Mouse (Mus musculus): ENCODE results near the gene Bcl2. TPM values are rescaled to one million over a fixed set of nuclear protein-coding genes. Genes with fewer than 3 reads are reported as not detected.

The Bcl2 gene
- total RNA-seq, 2 experiments from 2014 or later = 26.3 to 44.5 TPM

DNA sequence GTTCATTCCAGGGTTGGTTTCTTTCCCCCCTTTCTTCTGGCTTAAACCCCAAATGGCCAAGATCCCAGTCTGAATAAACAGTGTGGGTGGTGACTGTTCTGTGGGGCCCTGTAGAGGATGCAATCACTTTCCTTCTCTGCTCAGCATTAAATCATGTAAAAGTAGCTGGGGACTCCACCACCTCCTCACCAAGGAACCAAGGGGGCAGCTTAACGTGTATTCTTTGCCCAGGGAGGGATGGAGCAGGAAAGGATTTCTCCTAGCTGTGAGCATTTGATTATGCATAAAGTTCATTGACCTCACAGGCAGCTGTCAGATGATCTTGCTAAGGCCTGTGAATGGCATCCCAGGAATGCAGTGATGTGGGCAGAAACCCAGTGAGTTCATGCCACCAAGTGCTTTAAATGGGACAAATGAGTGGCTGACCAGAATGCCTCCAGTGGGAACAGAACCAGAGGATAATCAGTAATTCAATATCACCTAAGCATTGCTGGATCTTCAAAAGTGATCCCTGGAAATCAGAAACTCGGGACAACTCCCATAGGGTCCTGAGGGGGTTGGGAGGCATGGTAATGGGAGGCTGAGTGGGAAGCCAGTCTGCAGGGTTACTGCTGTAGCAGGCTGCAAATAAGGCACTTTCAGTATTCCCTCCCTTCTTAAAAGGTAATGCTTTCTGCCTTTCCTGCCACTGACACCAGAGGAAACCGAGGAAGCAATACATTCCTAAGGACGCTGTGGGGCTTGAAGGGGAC lies 84.0 kb downstream of the Bcl2 start:
- ATAC-seq (replicated peaks; ENCODE audit: poor library complexity, severe bottlenecking) = no peak

DNA sequence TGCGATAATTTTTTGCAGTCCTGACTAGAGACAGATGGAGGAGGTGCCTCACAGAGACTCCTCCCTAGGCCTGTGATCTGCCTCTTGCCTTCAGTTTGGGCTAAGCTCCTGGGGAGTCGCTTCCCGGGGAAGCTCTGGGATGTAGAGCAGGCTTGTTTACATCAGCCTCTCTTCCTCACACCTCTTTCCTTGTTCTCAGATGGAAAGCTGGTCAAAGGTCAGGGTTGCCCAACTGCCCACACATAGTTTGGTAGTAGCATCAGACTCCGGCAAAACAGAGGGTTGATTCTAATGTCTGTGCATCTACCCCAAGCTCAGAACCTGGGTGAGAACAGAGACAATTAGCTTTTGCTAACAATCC lies 84.6 kb downstream of the Bcl2 start:
- ATAC-seq (replicated peaks; ENCODE audit: poor library complexity, severe bottlenecking) = no peak

DNA sequence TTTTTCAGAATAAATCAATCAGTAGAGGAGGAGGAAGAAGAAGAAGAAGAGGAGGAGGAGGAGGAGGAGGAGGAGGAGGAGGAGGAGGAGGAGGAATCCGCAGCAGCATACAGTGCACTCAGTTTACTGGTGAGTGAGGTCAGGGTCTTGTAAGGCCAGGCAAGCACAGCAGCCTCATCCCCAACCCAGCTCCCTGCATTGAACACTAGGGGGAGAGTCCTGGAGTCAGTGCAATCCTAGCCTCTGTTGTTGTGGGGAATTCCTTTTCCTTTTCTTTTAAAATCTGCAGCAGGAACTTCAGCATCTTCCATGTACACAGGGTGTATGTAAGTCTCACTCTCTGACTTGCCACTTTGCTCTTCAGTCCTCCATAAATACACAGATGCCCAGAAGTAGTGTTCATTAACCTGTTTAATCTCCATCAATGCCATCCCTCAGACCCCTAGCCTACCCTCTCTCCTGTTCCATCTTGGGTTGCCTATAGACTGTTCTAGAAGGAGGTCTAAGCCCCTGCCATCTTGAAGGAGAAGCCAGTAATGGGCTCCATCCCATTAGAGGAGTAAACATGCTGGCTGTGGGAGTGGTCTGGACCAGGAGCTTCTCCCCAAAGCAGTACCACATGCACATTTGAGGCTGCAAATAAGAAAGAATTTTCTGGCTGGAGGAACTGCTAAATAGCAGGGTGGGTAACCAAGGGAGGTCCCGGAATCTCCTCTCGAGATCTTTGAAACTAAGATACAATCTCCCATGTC lies 85.2 kb downstream of the Bcl2 start:
- ATAC-seq (replicated peaks; ENCODE audit: poor library complexity, severe bottlenecking) = no peak

DNA sequence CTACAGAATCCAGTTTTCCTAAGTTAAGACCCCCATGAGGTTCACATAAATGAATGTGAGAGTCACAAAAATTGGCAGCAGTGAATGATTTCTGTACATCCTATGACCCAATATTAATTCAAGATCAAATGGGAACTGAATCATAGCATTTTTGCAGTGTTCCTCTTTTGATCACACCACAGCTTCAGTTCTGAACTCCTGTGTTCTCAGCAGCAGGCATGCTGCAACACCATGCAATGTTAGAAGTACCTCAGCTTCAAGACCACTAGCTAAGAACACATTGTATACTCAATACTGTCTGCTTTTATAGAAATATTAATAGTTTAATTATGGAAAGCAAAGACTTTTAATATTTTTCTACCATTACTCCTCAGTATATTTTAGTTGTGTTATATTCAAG lies 85.8 kb downstream of the Bcl2 start:
- ATAC-seq (replicated peaks; ENCODE audit: poor library complexity, severe bottlenecking) = peak; percentile 63

DNA sequence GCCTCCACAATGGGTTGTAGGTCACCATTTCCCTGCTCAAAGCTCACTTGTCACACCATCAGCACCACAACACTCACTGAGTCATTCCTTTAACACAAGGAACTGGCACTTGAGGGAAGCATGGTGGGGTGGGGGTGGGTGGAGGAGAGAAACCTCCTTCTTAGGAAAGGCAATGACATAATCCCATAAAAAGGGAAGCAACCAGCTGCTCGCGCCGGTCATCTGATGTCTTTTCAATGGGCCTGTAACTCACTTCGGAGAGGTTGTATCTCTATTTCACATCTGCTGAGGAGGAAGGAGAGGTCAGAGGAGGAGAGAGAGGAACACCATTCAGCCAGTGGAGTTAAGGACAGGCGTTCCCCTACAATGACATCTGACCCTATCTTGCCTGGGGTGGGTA lies 86.8 kb downstream of the Bcl2 start:
- peak; percentile 91 for ATAC-seq (replicated peaks; ENCODE audit: poor library complexity, severe bottlenecking)

DNA sequence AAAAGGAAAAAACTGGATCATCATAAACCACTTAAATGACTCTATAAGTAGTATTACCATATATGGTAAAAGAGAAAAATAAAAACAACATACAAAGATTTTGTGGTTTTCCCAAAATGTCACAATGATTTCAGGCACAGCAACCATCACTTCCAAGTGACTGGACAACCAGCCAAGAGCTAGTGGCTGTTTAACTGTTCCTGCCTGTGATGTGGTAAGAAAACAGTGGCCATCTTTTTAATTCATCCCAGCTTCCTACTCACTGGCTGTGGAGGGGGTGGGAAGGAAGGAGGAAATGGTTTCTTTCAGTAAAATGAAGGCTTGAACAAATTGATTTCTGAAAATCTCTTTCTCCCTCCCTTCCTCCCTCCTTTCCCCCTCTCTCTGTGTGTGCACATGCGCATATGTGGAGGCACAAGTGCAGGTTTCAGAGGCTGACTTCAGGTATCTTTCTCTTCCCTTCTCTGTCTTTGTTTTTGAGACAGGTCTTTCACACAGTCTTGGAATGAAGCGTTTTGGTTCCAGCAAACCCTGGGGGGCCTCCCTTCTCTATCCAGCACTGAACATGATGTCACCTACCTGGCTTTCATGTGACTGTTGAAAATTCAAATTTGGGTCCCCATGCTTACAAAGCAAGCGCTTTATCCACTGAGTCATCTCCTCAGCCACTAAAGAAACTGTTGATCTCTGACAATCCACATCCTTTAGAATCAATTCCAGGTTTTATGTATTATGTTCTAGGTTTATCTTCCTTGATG lies 93.7 kb downstream of the Bcl2 start:
- peak; percentile 68 for ATAC-seq (replicated peaks; ENCODE audit: poor library complexity, severe bottlenecking)

DNA sequence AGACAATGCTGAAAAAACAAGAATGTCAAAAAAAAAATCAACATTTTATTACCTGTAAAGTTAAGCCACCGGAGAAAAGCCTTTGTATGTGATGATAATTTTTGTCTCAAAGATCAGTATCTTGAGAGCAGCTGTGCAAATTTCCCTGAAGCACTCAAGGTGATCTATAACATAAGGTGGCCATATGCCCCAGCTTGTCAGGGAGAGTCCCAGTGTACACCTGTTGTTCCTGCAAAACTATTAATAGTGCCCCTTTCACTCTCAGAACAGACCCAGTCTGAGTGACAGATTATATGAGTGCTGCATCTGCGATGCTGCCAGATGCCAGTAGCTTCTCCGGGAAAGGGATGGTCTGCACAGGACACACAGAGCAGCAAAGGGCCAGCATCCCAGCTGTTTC lies 95.3 kb downstream of the Bcl2 start:
- ATAC-seq (replicated peaks; ENCODE audit: poor library complexity, severe bottlenecking) = no peak

DNA sequence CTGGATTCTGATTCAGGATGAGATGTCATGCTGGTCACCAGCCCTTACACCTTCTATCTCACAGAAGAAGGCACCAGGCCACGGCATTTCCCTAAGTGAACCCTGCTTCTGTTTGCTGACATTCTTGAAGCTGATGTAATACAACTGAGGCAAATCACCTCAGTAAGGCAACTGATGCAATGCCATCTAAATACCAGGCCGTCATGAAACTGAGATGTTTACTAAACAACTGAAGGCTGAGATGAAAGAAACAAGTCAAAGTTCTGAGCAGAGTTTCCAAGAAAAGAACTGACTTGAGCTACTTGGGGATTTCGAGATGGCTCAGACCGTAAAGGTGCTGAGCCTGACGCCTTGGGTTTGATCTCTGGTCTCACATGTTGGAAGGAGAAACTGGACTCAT lies 97.1 kb downstream of the Bcl2 start:
- no peak for ATAC-seq (replicated peaks; ENCODE audit: poor library complexity, severe bottlenecking)

DNA sequence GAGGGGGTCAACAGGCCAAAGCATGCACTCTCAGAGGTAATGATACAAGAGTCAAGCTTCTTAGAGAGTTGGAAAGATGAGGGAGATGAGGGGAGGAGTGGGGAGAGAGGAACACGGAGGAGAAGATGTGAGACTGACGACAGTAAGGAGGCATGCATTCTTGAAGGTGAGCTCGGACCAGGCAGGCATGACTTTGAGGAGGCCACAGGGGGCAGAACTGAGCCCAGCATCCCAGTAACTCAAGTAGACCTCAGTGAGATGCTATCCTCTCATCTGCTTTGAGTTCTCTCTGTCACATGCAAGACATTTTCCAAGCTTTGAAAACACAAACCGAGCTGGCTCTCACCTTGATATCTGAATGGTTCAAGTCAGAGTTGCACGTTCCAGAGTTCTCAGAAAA lies 100.7 kb downstream of the Bcl2 start:
- ATAC-seq (replicated peaks; ENCODE audit: poor library complexity, severe bottlenecking) = no peak

DNA sequence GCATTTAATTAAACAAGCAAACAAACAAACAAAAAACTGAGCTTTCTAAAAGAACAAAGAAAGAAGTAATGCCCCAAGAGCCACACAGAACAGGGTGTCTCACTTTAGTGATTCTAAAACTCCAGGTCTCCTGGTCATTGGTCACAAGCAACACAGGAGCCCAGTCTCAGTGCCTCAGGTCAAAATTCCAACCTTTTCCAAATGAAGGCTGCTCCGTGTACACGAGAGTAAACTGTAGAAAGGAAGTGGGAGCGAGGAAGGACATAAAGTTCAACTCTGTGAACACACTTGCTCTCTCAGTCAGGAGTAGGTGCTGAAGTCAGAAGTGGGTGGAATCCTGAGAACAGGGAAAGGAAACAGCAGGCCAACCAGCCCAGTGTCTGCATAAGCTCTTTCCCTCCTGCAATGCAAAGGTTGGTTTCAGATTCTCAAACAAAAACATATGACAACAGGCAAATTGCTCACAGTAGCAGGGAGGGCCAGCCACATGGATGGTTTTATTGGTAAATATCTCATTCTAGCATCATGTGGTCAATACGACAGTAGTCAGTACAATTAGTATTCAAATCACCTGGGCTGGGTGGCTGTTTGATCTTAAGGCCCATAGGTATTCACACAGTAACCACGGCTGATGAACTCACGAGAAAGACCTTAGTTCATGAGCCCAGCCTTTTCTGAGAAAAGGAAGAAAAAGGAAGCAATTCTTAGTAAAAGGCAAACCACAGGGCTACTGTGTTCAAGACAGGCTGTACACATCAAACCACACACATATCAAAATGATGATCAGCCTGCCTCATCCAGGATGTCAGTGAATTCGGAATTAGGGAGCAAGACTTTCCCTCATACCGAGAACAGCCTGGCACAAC lies 101.7 kb downstream of the Bcl2 start:
- peak; percentile 66 for ATAC-seq (replicated peaks; ENCODE audit: poor library complexity, severe bottlenecking)

DNA sequence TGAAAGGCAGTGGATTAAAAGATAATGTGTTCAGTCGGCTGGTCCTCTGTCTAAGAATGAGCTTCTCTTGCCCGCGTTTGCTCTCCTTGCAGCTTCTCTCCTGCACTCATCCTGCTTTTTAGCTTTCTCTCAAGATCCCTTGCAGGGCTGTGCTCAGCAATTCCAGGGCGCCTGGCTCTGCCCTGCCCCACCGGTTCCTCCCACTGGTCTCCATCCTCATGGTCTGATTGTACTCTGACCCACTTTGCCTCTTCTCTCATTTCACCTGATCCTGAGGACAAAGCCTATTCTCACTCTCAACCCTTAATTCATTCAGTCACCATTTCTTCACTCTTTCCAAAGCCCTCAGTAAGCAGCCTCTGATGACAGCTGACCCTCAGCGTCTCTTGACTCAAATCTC lies 102.8 kb downstream of the Bcl2 start:
- ATAC-seq (replicated peaks; ENCODE audit: poor library complexity, severe bottlenecking) = no peak

DNA sequence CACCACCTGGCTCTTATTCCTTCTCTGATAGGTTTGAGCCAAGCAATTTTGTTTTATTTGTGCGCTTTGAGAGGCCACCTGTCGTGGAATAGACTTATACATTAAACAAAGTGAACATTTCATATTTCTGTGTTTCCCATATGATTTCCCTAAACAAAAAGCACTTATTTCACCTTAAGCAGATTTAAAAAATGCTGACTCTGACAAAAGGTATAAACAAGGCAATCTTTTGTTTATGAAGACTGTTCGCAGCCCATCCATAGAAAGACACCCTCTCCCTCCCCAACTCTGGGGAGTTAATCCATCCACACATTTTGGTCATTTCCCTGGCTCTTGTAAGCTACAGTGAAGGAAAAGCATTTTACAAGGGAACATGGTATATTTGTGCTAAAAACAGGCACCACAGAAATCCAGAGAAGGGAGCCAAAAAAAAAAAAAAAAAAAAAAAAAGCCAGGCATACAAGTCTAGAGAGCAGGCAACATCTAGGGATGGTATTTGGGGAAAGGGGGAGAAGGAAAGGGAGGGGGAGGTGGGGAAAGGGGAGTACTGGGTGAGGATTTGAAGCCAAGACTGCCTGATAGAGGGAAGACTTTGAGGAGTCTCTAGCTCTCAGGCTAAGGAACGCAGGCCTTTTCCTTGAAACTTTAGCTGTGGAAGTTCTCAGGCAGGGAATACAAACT lies 105.8 kb downstream of the Bcl2 start:
- no peak for ATAC-seq (replicated peaks; ENCODE audit: poor library complexity, severe bottlenecking)

DNA sequence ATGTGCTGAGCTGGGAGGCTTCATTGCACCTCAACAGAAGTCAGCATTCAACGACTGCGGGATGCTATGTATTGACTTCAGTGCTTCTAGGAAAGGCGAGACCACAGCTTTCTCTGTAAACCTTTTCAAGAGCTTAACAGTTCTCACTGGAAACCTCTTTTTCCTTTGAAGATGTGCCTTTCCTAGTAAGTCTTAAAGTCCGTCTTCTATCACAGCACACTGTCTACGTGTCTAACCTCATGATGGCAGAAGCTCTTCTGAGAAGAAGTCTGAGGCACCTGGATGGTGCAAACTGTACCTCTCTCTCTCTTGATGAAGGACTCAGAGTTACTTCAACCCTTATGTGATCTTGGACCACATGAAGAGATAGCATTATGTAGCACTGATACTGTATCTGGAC lies 107.1 kb downstream of the Bcl2 start:
- no peak for ATAC-seq (replicated peaks; ENCODE audit: poor library complexity, severe bottlenecking)

DNA sequence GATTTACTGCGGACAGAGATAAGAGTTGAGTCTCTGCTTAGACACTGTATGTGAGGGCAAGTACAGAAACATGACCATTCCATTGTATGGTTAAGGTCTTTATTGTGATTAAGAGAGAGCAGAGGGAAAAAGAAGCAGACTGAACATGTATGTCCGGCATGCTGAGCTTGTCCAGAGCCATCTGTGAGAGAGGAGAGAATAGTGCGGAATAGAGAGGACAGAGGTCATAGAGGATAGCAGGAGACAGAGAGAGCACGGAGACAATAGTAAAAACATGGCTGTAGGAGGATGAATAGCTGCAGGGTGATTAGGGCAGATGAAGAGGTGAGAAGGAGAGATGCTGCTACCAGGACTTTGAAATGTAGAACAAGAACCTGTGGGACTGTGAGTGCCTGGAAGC lies 110.7 kb downstream of the Bcl2 start:
- ATAC-seq (replicated peaks; ENCODE audit: poor library complexity, severe bottlenecking) = no peak

DNA sequence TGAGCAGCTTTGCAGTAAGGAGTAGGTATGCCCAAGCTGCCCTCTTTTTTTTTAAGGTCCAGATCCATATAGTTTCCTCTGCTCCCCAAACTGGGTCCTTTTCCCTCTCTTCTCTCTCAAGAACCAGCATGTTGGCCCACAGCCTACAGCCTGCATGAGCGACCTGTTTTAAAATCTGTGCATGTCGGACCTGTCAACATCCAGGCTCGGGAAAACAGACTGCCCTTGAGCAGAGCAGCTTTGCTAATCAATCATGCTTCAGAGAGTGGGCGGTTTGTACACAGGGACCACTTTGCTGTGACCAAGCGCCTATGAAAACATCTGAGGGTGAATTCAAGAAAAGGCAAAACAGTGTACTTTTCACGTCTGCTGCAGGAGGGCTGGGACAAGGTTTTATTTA lies 111.1 kb downstream of the Bcl2 start:
- ATAC-seq (replicated peaks; ENCODE audit: poor library complexity, severe bottlenecking) = no peak

DNA sequence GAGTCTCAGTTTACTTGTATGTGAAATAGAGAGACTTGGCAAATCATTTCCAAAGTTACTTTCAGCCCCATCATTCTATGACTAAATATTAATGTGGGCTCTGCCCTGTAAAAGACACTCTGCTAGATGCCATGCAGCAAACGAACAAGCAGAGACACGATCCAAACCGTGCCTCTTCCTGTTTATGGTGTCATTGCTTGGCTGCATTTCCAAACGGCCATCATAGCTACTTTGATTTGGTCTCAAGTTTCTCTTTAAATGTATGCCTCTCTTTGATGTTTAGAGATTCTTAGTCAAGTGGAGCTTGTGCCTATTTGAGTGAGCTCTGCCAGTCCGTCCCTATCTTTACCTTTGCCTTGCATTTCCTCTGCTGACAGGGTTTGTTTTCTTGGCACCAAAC lies 111.5 kb downstream of the Bcl2 start:
- ATAC-seq (replicated peaks; ENCODE audit: poor library complexity, severe bottlenecking) = no peak

DNA sequence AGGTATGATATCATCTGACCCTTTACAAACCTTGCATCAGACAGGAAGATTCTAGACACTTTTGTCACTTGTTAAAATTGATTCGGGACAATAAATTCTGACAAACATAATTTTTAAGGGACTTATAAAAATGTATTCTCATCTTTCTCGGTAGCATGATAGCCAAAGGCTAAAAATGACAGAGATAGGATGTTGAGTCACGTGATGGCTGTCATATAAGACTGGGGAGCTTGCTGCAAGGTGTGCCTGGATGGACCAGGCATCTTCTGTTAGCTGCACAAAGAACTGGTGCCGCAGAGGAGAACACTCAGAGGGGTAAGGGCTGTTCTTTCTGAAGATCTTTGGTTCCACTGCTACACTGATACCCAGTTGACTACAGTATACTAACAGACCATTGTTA lies 112.8 kb downstream of the Bcl2 start:
- ATAC-seq (replicated peaks; ENCODE audit: poor library complexity, severe bottlenecking) = no peak

DNA sequence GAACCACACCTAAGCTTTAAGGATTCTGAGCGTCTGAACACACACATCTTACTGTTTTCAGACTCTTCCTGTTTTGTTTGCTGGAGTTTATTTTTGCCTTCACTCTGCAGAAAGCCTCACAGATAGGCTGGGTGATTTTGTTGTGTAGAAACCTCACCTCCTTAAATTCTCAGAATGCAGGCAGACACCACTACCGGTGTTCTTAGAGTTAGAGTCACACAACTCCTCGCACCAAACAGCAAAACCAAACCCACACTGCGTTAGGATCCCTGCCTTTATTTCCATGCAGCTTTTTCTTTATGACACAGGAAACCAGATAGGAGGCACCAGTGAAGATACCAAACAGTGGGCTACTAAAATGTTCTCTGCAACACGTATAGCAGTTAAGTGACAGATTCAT lies 113.2 kb downstream of the Bcl2 start:
- ATAC-seq (replicated peaks; ENCODE audit: poor library complexity, severe bottlenecking) = no peak

DNA sequence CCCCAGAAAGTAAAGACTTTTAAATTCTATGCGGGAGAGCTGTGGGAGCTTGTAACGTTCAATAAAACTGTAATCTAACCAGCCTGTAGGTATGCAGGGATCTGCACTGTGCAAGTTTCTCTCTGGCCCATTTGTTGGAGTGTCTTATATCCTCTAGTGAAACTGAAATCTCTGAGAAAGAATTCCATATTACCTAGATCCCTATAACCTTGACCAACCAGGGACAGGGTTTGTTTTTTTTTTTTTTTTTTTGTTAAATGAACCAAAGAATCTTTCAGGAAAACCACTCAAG lies 115.8 kb downstream of the Bcl2 start:
- no peak for ATAC-seq (replicated peaks; ENCODE audit: poor library complexity, severe bottlenecking)
